Mouse (Mus musculus) cerebellum, adult (tissue): ENCODE data around the gene Tgfbrap1.

ENCODE experiments used
- ATAC-seq: cut with Nextera tagmentation; 2 replicates; pipeline ENCODE4 v1.9.2; 2017; ENCODE audit warnings: mild to moderate bottlenecking, moderate library complexity, mixed read lengths; ENCODE audit not compliant: insufficient number of reproducible peaks, low FRiP score, low TSS enrichment

Gene Tgfbrap1

DNA sequence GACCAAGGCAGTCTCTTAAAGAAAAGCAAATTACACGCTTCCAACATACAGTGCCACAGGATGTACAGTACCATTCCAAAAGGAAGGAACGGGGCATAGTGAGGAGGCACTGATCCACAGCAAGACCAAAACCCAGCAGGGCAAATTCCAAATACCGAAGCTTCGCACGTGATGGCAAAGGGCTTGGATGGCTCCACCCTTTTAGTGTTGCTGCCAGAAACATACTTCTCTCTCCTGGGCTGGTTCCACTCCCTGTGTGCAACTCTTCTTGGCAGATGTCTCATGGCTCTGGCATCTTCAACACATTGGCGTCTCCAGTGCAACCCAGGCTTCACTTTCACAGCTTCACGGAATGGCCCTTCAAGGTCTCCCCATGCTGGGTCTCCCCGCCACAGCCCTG lies 19.0 kb upstream of the Tgfbrap1 start:
- ATAC-seq = no peak

GRCm38 (mm10) chr1:43112882-43113281 lies 14.4 kb upstream of the Tgfbrap1 start:
- peak; percentile 54; the same call in 1 of the 2 replicates for ATAC-seq

DNA sequence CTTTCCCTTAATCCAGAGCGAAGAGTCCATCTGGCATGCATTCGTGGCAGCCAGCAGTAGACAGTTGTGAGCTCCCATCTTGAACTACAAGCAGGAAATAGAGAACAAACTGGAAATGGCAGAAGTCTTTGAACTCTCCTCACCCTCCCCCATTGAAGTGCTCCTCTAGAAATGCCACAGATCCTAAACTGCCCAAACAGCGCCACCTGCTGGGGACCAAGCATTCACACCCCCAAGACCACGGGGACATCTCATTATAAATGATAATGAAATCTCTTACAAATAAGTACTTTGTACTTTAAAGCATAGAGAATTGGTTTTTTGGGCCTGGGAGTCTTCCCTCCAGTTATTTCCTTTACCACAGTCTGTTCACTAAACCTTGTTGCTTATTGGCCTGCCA lies 12.1 kb upstream of the Tgfbrap1 start:
- ATAC-seq = peak; percentile 50; the same call in 1 of the 2 replicates

DNA sequence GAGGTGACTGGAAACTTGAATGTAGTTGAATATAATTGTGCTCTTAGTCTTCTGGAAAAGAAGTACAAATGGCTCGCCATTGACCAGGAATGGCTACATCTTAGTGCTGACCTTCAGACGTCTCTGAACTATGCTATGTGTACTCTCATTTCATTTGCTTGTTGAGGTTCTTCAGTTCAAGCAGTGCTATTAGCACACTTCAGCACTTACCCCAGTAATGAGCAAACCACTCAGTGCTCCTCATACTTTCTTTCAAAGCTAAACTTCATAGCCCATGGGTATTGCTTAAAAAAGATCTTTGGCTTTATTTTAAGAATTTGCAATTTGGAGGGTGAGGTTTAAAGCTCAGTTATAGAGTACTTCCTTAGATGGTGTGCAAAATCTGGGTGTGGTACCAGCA lies 10.3 kb upstream of the Tgfbrap1 start:
- ATAC-seq = no peak

- ATAC-seq = no peak
These were observed 4.2 kb downstream of the Tgfbrap1 start for GRCm38 (mm10) chr1:43094206-43094605.

DNA sequence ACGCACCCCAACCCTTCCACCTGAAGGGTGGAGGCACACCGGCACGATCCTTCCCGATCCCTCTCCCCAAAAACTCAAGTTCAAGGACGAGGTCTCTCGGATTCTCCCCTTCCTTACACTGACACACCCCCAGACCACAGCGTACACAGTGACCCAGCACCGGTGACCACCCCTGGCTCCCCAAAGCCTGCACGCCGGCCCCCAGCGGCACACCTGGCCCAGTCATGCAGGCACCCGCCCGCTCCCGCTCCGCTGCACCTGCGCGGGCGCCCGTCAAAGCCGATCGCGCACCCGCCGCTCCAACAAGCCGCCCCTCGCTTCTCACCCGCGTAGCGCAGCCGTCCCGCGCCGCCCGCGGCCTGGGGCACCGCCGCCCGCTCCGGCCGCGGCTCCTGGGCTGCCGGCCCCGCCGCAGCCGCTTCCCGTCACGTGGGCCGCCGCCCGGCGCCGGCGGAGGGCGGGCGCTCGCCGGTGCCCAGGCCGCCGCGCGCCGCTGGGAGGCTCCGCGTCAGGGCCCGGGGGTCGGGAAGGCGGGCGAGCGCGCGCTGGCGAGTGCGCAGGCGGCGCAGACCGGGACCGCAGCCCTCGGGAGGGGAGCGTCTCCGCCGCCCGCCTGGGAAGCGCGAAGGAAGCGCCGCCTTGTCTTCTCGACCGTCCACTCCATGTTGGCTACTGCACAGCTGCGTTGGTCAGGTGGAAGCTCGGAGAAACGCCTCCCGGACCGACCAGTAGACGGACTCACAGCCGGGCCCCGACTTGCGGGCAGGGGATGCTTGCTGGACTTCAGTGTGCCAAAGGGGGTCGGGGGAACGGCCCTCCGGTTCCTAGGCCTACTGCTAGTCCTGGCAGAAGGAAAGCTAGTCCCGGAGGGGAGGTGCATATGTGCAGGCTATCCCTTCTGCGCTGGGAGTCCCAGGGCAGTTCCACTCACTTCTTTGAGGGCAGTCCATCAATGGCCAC lies 6.1 kb downstream of the Tgfbrap1 start:
- peak; percentile 82 for ATAC-seq

DNA sequence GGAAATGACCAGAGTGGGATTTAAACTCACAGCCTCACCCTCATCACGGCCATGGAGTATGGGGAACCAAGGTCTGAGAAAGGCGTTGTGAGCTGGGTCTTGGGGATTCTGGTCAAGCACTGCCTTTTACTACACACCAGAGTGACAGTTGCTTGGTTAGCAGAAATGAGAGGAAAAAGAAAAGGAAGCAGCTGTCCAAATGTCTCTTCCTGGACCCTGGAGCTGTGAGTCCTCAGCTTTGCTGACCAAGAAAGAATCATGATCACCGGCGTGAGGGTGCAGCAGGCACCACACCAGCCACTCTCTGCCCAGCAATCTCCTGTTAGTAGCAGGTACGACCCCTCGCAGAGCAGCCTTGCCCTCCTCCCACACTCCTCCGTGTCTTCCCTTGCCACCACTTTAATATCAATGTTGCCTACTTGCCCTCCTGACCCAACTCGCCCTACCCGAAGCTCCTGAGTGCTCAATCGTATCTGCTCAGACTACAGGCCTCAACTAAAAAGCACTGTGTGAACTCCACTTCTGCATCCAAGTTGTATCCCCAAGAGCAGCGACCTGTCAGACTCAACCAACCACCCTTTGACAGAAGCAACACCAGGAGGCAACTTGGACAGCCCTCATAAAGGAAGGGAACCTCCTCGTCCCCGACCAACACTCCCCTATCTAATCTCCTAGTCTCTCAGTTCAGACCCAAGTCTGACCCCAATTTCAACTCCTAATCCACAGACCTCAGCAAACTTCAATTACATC lies 7.0 kb downstream of the Tgfbrap1 start:
- ATAC-seq = no peak; the same call in 1 of the 2 replicates

DNA sequence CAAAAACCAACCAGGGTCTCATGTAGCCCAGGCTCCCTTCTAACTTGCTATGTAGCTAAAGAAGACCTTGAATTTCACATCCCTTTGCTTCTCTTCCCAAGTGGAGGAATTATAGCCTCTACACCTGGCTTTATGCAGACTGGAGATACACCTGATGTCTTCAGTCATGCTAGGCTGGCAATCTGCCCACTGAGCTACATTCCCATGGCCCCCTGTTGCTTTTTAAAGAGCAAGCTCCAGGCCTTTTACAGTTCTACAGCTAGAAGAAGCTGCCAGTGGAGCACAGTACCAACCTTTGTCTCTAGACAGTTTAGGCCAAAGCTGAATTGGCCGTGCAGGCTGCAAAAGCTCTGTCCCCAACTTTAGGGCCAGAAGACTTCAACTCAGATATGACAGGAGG lies 8.0 kb downstream of the Tgfbrap1 start:
- ATAC-seq = no peak

DNA sequence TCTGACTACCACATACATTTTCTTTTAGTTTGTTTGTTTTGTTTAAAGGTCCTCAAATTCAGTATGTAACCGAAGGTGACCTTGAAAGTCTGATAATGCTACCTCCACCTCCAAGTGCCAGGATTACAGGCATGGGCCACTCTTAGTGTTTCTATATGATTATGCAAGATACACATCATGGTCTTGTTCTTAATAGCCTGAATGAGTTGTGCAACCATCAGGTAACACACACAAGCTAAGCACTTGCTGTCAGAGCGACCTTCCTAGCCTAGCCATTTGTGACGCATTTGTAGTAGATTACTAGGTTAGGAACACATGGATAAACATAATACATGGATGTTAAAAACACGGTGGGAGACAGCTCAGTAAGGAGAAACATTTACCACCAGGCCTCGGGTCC lies 15.5 kb downstream of the Tgfbrap1 start:
- ATAC-seq = no peak

DNA sequence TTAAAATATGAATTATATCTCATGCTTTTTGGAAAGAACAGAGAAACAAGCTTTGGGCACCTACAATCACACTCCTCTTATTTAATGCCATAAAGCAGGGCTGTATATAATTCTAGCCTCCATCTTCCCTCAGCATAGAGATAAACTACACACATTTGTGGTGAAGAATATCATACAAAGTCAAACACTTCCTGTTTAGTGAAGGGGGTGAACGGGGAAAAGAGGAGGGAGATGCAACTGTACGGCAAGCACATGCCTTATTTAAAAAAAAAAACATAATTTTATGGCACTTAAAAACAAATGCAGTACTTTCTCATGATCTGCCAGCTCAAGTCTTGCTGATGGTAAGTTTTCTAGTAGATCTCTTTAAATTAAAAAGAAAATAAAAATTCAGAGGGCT lies 20.3 kb downstream of the Tgfbrap1 start:
- no peak for ATAC-seq

DNA sequence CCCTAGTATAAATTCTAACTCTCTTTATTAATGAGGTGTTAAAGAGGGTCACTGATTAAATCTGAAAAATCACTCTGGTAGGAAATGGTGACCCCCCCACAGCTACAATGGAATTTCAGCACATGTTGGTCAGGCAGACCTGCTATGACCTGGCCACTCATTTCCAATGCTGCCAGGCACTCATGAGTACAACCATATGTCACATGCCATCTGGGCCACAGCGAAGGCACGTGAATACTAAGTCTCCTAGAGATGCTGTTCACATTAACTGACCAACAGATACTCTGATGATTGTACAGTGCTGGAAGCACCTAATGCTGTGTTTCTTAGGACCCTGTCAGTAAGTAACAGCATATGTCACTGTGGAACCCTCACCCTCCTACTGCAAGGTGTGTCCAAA lies 23.6 kb downstream of the Tgfbrap1 start:
- ATAC-seq = peak; percentile 80

- no peak for ATAC-seq
These were observed 25.9 kb downstream of the Tgfbrap1 start for GRCm38 (mm10) chr1:43072561-43072960.

- ATAC-seq = no peak
These were observed 26.4 kb downstream of the Tgfbrap1 start for GRCm38 (mm10) chr1:43072028-43072427.

- ATAC-seq = no peak
These were observed 27.7 kb downstream of the Tgfbrap1 start for GRCm38 (mm10) chr1:43070726-43071125.

DNA sequence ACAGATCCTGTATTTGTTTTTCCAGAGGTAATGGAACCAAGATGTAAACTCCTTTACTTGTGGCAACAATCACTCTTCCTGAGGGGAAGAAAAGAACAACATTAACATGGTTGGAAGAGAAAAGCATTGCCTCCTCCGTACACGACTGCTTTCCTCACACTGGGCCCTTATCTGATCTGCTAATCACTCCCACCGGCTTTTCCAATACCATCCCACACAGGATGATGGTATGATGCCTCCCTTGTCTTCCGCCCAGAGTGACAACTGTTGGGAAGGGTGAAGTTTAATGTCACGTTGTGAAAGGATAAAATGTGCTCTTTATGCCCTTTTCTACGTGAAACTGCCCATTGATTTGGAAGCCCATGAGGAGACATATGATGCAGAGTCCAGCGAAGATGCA lies 30.9 kb downstream of the Tgfbrap1 start:
- ATAC-seq = no peak

DNA sequence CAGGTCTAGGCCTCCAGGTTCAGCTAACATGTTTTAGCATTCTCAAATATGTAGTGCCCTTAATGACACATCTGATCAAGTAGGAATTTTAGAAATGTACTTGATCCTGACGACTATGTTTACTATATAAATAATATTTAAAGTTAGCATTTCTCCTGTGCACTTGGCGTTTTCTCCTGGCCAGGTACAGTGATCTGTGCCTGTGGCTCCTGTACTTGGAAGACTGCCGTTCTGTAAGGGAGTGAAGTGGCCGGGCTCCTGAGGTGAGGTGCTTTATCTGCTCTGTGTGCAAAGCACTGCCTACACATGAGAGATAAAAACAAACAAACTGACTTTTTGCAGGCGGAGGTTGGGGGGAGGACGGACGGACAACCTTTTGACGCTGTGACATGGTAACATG lies 31.9 kb downstream of the Tgfbrap1 start:
- no peak for ATAC-seq

GRCm38 (mm10) chr1:43065615-43066310 lies 32.7 kb downstream of the Tgfbrap1 start:
- ATAC-seq = peak; percentile 83

DNA sequence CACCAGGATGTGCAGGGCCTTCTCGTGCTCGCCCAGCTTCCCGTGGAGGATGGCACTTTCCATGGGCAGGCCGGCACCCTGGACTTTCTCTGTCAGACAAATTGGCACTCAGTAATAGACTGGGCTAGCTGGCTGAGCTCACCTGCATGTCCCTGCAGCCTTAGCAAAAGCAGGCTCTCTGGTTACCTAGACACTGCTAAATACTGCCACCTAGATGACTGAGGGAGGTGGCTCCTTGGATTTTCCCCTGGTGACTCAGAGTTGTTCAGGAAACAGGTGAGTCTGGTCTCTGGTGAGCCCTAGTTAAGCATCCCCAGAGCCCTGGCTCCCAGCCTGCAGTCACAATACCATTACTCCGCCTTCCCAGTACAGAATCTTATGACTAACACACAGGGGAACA lies 46.5 kb downstream of the Tgfbrap1 start:
- ATAC-seq = no peak

DNA sequence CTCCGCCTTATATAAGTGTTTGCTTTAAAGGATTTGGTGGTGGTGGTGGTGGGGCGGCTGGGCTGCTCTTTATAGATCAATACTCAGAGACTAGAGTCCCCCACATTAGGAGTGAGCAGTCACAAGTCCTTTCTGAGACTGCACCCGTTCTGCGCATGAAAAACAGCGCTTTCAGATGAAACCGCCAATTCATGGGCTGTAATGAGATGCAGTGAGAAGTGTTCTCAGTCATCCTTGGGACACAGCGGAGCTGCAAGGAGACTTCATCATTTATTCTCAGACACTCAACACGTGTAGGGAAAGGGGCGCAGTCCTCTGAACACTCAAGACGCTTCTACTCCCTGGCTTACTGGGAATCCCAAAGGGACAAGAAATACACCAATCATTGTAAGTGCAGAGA lies 50.6 kb downstream of the Tgfbrap1 start:
- no peak for ATAC-seq

DNA sequence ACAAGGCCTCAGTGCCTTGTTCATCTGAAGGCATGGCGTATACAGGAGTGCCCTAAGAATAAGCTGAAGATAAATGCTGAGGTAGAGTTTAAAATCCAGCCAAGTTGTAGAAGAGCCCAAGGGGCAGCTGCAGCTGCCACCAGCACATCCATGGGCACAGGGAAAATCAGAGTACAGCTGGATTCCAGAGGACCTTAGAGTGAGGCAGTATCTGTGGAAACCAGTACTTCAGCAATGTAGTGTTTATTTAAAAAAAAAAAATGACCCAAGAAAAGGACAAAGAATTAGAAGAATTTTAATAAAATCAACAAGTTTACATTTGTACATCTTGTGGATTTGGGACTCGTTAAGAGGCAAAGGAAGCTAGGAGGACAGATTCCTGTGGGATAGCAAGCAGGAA lies 51.4 kb downstream of the Tgfbrap1 start:
- ATAC-seq = no peak
